Mouse (Mus musculus) C2C12 (cell line): ENCODE measurements around the gene Rala.

ENCODE experiments used
- CEBPB ChIP-seq: IDR thresholded peaks from one replicate; pipeline ENCODE4 v1.6.1; 2011; ENCODE audit warnings: low read depth, mild to moderate bottlenecking, control low read depth, moderate library complexity
- CTCF ChIP-seq: IDR thresholded peaks from one replicate; pipeline ENCODE4 v1.5.1; 2011; ENCODE audit not compliant: control insufficient read depth, insufficient read depth, insufficient read length
- MAX ChIP-seq: IDR thresholded peaks from one replicate; pipeline ENCODE4 v1.6.1; 2011; ENCODE audit warnings: mild to moderate bottlenecking, control low read depth
- USF1 ChIP-seq: IDR thresholded peaks from one replicate; pipeline ENCODE4 v1.6.1; 2011; ENCODE audit warnings: low read depth, mild to moderate bottlenecking, control low read depth, moderate library complexity

DNA sequence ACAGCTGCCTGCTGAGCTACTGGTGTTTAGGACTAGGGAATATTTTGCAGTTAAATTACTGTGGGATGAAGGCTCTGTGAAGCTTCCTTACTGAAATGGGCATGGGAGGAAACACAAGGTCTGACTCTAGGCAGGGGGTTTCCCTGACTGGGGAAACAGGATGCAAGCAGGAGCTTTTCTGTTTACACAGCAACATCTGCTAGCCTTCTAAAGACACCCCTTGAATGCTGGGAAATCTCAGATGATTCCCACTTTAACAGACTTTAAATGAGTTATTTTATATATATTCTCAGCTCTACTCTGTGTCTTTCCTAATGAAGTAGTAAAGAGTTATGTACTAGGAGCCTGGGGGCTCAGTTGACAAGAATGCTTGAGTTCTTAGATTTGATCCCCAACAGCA lies 65.0 kb downstream of the Rala start:
- no peak for TF ChIP-seq CTCF
- no peak for TF ChIP-seq USF1
- TF ChIP-seq CEBPB: no peak
- no peak for TF ChIP-seq MAX
